Mouse (Mus musculus) G1E-ER4 (cell line): ENCODE data around the gene Lrrc75a. TPM values are rescaled to one million over a fixed set of nuclear protein-coding genes. Genes with fewer than 3 reads are reported as not detected.

Source experiments
- GATA1 ChIP-seq: IDR thresholded peaks from one replicate; pipeline ENCODE4 v1.8.0; 2012; ENCODE audit warnings: low read length, inconsistent platforms
- polyA plus RNA-seq: library from polyadenylated mRNA; stranded (reverse); fragments of >175 nt; gene quantifications from 2 replicates; pipeline ENCODE4 v1.2.3, GENCODE M21; 2012

The Lrrc75a gene
- polyA plus RNA-seq, 1 experiment, result not detected

DNA sequence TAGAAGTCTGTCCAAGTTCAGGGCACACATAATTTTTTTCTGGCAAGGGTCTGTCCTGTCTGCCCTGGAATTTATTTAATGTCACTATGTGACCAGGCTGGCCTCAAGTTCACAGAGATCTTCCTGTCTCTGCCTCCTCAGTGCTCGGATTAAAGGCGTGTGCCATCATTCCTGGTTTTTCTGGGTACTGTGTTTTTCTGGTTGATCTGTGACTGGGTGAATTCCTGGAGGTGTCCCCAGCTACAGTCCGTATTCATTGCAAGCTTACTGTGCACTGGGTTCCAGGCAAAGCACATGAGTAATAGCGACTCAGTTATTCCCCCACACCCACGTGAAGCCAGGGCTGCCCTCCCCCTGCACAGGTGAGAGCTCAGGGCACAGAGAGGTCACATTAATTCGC, 38.0 kb downstream of the Lrrc75a start:
- no peak for TF ChIP-seq GATA1

DNA sequence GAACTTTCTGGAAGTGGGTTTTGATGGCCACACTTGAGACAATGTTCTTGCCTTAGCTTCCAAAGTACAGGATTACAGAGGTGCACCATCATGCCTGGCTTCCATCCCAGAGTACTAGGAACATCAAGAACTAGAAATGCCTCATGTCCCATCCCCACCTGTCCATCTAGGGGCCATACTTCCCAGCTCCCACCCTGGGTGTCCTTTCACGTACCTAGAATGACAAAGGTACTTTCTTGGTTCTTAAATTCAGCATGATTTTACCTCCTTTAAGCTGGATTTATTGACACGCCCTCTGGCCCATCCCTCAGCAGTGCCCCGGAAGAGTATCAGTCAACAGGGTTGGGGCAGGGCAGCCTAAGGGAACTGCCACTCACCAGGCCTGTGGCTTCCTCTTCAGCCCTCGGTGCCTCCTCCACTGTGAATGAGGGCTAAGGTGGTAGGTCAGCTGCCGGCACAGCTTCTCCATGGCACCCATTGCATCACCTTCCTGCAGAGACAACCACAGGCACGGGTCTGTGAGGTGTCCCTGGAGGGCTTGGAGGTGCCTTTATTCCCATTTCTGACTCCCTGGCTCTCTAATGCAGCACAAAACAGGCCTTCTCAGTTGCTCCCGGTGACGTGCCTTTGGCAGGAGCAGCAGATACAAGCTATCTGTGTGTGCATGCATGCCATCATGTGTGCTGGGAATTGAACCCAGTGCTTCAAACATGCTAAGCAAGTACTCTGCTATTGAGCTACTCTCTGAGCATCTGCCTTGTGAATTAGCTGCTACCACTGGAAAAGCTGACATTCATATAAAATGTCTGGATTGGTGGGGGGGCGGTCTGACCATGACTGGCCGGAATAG, 39.3 kb downstream of the Lrrc75a start:
- TF ChIP-seq GATA1, result no peak

DNA sequence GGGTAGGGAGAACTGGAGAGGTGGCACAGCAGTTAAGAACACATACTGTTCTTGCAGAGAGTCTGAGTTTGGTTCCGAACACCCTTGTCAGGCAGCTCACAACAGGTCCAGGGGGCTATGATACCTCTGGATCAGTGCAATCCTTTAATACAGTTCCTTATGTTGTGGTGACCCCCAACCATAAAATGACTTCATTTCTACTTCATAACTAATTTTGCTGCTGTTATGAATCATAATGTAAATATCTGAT, 40.4 kb downstream of the Lrrc75a start:
- no peak for TF ChIP-seq GATA1

DNA sequence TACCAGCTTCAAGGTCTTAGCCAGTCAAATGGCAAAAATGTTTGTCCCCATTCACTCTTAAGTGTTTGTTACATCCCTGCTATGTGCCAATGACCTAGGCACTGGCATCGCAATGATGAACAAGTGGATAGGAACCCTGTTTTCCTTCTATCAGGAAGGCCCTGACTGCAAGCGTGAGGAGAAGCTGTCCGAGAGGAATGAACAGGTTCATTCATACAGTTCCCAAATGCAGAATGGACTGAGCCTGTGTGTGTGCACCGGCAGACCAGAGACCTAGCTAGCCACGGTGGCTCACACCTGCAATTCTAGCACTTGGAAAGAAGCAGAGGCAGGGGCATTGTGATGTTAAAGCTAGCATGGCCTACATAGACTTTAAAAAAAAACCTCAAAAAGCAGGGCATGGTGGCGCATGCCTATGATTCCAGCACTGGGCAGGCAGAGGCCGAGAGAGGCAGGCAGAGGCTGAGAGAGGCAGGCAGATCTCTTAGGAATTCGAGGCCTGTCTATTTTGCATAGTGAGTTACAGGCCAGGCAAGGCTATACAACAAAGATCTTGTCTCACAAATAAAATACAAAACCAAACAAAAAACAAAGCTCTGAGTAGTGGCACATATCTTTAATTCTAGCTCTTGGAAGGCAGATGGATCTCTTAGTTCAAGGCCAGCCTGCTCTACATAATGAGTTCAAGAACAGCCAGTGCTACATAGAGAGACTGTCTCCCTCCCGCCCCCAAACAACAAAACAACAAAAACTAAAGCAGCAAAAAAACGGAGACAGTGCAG, 41.0 kb downstream of the Lrrc75a start:
- TF ChIP-seq GATA1, result no peak

GRCm38 (mm10) chr11:62606299-62607169, 41.8 kb downstream of the Lrrc75a start:
- no peak for TF ChIP-seq GATA1

- no peak for TF ChIP-seq GATA1
Observed at GRCm38 (mm10) chr11:62605619-62606298, 42.6 kb downstream of the Lrrc75a start.

DNA sequence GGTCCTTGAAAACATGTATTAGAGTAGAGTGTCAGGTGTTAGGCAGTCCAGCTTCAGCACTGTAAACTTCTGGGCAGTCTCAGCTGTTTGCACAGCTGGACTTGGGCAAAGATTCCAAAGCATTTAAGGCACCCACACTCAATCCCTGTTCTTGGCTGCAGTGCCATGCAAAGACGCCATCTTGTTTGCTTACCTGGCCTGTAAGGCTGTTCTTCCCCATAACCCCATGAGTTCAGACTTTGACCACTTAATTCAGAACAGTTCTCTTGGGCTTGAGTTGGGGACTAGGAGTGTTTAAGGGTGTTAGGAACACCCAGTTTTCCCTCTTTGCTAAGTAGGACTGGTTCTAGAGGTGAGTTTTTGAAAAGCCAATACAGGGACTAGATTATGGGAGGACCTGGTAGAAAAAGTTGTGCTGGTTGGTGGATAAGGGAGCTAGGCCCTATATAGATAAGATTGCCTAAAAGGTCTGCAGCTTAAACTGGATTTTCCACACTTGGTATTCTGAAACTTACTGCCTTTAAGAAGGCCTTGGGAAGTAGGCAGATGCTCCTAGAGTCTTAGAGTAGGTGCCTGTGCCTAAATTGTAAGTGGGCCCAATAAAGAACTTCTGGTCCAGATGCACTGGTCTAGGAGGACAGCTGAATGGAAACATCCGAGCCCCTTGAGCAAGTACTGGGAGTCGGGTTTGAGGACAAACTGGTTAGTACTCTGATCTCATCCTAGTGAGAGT, 43.3 kb downstream of the Lrrc75a start:
- no peak for TF ChIP-seq GATA1

GRCm38 (mm10) chr11:62604123-62604706, 44.1 kb downstream of the Lrrc75a start:
- TF ChIP-seq GATA1, result no peak

DNA sequence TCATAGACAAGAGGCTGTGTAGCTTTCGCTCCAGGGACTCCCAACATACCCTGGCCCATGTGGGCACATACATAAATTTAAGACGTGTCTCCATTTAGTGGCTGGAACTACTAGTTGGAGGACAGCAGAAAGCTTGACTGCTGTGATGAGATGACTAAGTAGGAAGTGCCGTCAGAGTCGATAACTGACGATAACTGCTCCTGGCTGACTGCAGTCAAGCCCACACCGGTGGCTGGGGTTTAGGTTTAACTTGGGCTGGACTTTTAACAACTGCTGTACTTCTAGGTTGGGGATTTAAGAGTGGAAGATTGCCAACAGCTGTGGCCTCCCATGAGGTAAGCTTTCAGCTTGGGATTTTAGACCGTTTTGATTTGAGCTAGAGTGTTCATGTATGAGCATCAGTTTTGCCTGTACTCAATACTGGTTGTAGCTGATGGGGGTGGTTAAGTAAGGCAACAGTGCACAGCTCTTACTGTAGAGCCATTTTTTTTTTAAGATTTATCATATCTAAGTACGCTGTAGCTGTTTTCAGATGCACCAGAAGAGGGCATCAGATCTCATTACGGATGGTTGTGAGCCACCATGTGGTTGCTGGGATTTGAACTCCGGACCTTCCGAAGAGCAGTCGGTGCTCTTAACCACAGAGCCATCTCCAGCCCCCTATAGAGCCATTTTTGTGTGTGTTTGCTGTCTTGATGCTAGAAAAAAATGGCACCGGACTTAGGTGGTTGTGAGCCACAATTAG, 44.8 kb downstream of the Lrrc75a start:
- no peak for TF ChIP-seq GATA1

- no peak for TF ChIP-seq GATA1
Observed at GRCm38 (mm10) chr11:62602619-62603311, 45.6 kb downstream of the Lrrc75a start.

GRCm38 (mm10) chr11:62601732-62602618, 46.3 kb downstream of the Lrrc75a start:
- no peak for TF ChIP-seq GATA1

- TF ChIP-seq GATA1, result no peak
Observed at GRCm38 (mm10) chr11:62598571-62598970, 49.8 kb downstream of the Lrrc75a start.
